Mouse (Mus musculus) MEL (cell line): ENCODE data around the gene Cntd1. TPM values are rescaled to one million over a fixed set of nuclear protein-coding genes. Genes with fewer than 3 reads are reported as not detected.

Experiments used
- DNase-seq: peaks from one replicate; pipeline ENCODE4 v3.0.0; 2011; ENCODE audit warnings: low read depth, low spot score
- H3K27ac ChIP-seq: 2 replicates; pipeline ENCODE4 v1.5.1; 2012; ENCODE audit warnings: low read depth, mild to moderate bottlenecking, control low read depth, low read length, moderate library complexity; ENCODE audit not compliant: control insufficient read depth
- H3K27me3 ChIP-seq, 2 experiments: fragments of 150-350 bp in 1 of 2; sonication (generic) in 1 of 2; 2 replicates each; pipeline ENCODE4 v1.6.1; 2012; ENCODE audit warnings: low read length in 2 of 2, mild to moderate bottlenecking in 2 of 2, improper control_type of control experiment in 1 of 2, moderate library complexity in 1 of 2; ENCODE audit not compliant: insufficient read depth in 2 of 2, control insufficient read depth in 1 of 2
- H3K36me3 ChIP-seq, 2 experiments: 2 replicates each; pipeline ENCODE4 v1.6.1; 2012 to 2014; ENCODE audit warnings: low read length in 2 of 2, improper control_type of control experiment in 1 of 2, inconsistent platforms in 1 of 2, mild to moderate bottlenecking in 1 of 2; ENCODE audit not compliant: insufficient read depth in 2 of 2, control insufficient read depth in 1 of 2
- H3K4me1 ChIP-seq, 2 experiments: fragments of 150-350 bp in 1 of 2; sonication (generic) in 1 of 2; 2 replicates each; pipeline ENCODE4 v1.6.1; 2012; ENCODE audit warnings: low read length in 2 of 2, improper control_type of control experiment in 1 of 2, mild to moderate bottlenecking in 1 of 2; ENCODE audit not compliant: insufficient read depth in 2 of 2, control insufficient read depth in 1 of 2
- H3K4me3 ChIP-seq, 2 experiments: fragments of 150-350 bp in 1 of 2; sonication (generic) in 1 of 2; 2 replicates each; pipeline ENCODE4 v1.5.1; 2012; ENCODE audit warnings: low read depth in 2 of 2, low read length in 2 of 2, mild to moderate bottlenecking in 2 of 2, moderate library complexity in 2 of 2, control low read depth in 1 of 2, improper control_type of control experiment in 1 of 2; ENCODE audit not compliant: control insufficient read depth in 1 of 2, insufficient read depth in 1 of 2
- H3K79me2 ChIP-seq: 2 replicates; pipeline ENCODE4 v1.6.1; 2012; ENCODE audit warnings: mild to moderate bottlenecking, low read length, moderate library complexity; ENCODE audit not compliant: control insufficient read depth, poor library complexity, insufficient read depth
- H3K9ac ChIP-seq: 2 replicates; pipeline ENCODE4 v1.6.1; 2012; ENCODE audit warnings: low read depth, mild to moderate bottlenecking, control low read depth, low read length, moderate library complexity; ENCODE audit not compliant: control insufficient read depth, poor library complexity, severe bottlenecking
- H3K9me3 ChIP-seq: fragments of 150-350 bp; sonication (generic); replicated peaks from 2 replicates; pipeline ENCODE4 v1.6.1; 2012; ENCODE audit warnings: mild to moderate bottlenecking, low read length, improper control_type of control experiment, moderate library complexity; ENCODE audit not compliant: insufficient read depth
- BHLHE40 ChIP-seq: IDR thresholded peaks from 2 replicates; pipeline ENCODE4 v1.6.1; 2012; ENCODE audit warnings: low read depth, mild to moderate bottlenecking, inconsistent platforms, low read length, improper control_type of control experiment, borderline replicate concordance
- CTCF ChIP-seq, 3 experiments: IDR thresholded peaks in 2 of 3; conservative IDR thresholded peaks in 1 of 3; 2 replicates each; pipeline ENCODE4 v1.5.1; 2011 to 2012; ENCODE audit warnings: low read length in 3 of 3, low read depth in 2 of 3, mild to moderate bottlenecking in 2 of 3, improper control_type of control experiment in 1 of 3, inconsistent platforms in 1 of 3, mixed read lengths in 1 of 3, moderate library complexity in 1 of 3; ENCODE audit not compliant: control insufficient read depth in 1 of 3, insufficient read depth in 1 of 3, poor library complexity in 1 of 3, severe bottlenecking in 1 of 3
- EP300 ChIP-seq, 2 experiments: IDR thresholded peaks; 2 replicates each; pipeline ENCODE4 v1.6.1; 2011; ENCODE audit warnings: improper control_type of control experiment in 2 of 2, low read length in 2 of 2, low read depth in 1 of 2, mild to moderate bottlenecking in 1 of 2
- ETS1 ChIP-seq: IDR thresholded peaks from 2 replicates; pipeline ENCODE4 v1.6.1; 2012; ENCODE audit warnings: low read depth, mild to moderate bottlenecking, inconsistent platforms, low read length, improper control_type of control experiment, moderate library complexity
- GATA1 ChIP-seq: IDR thresholded peaks from 2 replicates; pipeline ENCODE4 v1.6.1; 2011; ENCODE audit warnings: low read depth, low read length, improper control_type of control experiment
- JUND ChIP-seq: IDR thresholded peaks from 2 replicates; pipeline ENCODE4 v1.6.1; 2011; ENCODE audit warnings: low read depth, mild to moderate bottlenecking, improper control_type of control experiment, low read length
- MAFK ChIP-seq: IDR thresholded peaks from 2 replicates; pipeline ENCODE4 v1.6.1; 2011; ENCODE audit warnings: low read depth, mild to moderate bottlenecking, low read length, improper control_type of control experiment, borderline replicate concordance
- MAX ChIP-seq: IDR thresholded peaks from 2 replicates; pipeline ENCODE4 v1.6.1; 2011; ENCODE audit warnings: low read length, improper control_type of control experiment
- MAZ ChIP-seq: IDR thresholded peaks from 2 replicates; pipeline ENCODE4 v1.6.1; 2012; ENCODE audit warnings: low read depth, mild to moderate bottlenecking, inconsistent platforms, low read length, improper control_type of control experiment
- MEF2A ChIP-seq: IDR thresholded peaks from 2 replicates; pipeline ENCODE4 v1.6.1; 2014; ENCODE audit warnings: low read depth, mild to moderate bottlenecking, inconsistent platforms, low read length, improper control_type of control experiment; ENCODE audit not compliant: poor library complexity, insufficient replicate concordance, severe bottlenecking; ENCODE audit errors: extremely low read depth
- MXI1 ChIP-seq: IDR thresholded peaks from 2 replicates; pipeline ENCODE4 v1.6.1; 2011; ENCODE audit warnings: mild to moderate bottlenecking, low read depth, low read length, improper control_type of control experiment
- MYB ChIP-seq: IDR thresholded peaks from 2 replicates; pipeline ENCODE4 v1.6.1; 2011; ENCODE audit warnings: mild to moderate bottlenecking, low read depth, low read length, improper control_type of control experiment
- POLR2AphosphoS2 ChIP-seq: IDR thresholded peaks from 2 replicates; pipeline ENCODE4 v1.6.1; 2011; ENCODE audit warnings: low read length, improper control_type of control experiment
- POLR2AphosphoS5 ChIP-seq: IDR thresholded peaks from 2 replicates; pipeline ENCODE4 v1.6.1; 2012; ENCODE audit warnings: low read depth, borderline replicate concordance, mild to moderate bottlenecking, inconsistent platforms, low read length, moderate library complexity, mixed read lengths
- RAD21 ChIP-seq: IDR thresholded peaks from 2 replicates; pipeline ENCODE4 v1.6.1; 2011; ENCODE audit warnings: mild to moderate bottlenecking, low read depth, low read length, improper control_type of control experiment
- SMC3 ChIP-seq: IDR thresholded peaks from 2 replicates; pipeline ENCODE4 v1.6.1; 2011; ENCODE audit warnings: low read depth, low read length, improper control_type of control experiment
- TAL1 ChIP-seq: IDR thresholded peaks from 2 replicates; pipeline ENCODE4 v1.6.1; 2012; ENCODE audit warnings: mild to moderate bottlenecking, inconsistent platforms, low read length, moderate library complexity, mixed read lengths
- TCF12 ChIP-seq: IDR thresholded peaks from 2 replicates; pipeline ENCODE4 v1.6.1; 2014; ENCODE audit warnings: low read depth, mild to moderate bottlenecking, inconsistent platforms, low read length, improper control_type of control experiment, moderate library complexity
- USF1 ChIP-seq: IDR thresholded peaks from 2 replicates; pipeline ENCODE4 v1.6.1; 2014; ENCODE audit warnings: low read depth, mild to moderate bottlenecking, inconsistent platforms, low read length, improper control_type of control experiment, moderate library complexity
- ZNF384 ChIP-seq: IDR thresholded peaks from 2 replicates; pipeline ENCODE4 v1.6.1; 2012; ENCODE audit warnings: low read depth, mild to moderate bottlenecking, inconsistent platforms, low read length, improper control_type of control experiment
- polyA plus RNA-seq, 2 experiments: library from polyadenylated mRNA; stranded (reverse) in 1 of 2; unstranded in 1 of 2; fragments of >175 nt in 1 of 2; fragments of >200 nt in 1 of 2; gene quantifications; 2 replicates each; pipeline versions ENCODE4 v1.2.1 to v1.2.4; 2012; ENCODE audit warnings: low replicate concordance in 2 of 2, low read depth in 1 of 2; ENCODE audit not compliant: insufficient read length in 2 of 2, insufficient read depth in 1 of 2, missing spikeins in 1 of 2
- total RNA-seq: library from RNA; depleted of rRNA; stranded (reverse); fragments of 300-350 nt; gene quantifications from 2 replicates; pipeline ENCODE4 v1.2.3, GENCODE M21; 2012

The Cntd1 gene
- total and polyA plus RNA-seq, 3 experiments: 0.84 to 2.4 TPM; not detected in 1

GRCm38 (mm10) chr11:101291231-101291630 lies 12.4 kb downstream of the Cntd1 start:
- H3K79me2 ChIP-seq: no peaks in the 10 kb centered on the region
- no peak for TF ChIP-seq EP300 (IDR thresholded peaks at IDR 0.05; ENCODE audit: low read depth in 1 of 2, low read length in 2 of 2)
- no peak for TF ChIP-seq TCF12
- H3K9ac ChIP-seq: no peak overlapping the region
- H3K4me1 ChIP-seq: no peaks in the 10 kb centered on the region
- H3K27ac ChIP-seq: no peak overlapping the region
- DNase-seq: no peak
- no peaks in the 10 kb centered on the region for H3K27me3 ChIP-seq
- peaks cover 0 to 23% of the 10 kb centered on the region in 2 experiments; a peak in 2 of 4 replicates for H3K36me3 ChIP-seq
- H3K9me3 ChIP-seq: no peaks in the 10 kb centered on the region
- H3K4me3 ChIP-seq: no peak overlapping the region

- H3K4me3 ChIP-seq: no peak overlapping the region
- TF ChIP-seq ZNF384 (no peak), POLR2AphosphoS2 (no peak), BHLHE40 (no peak), MAZ (no peak), MXI1 (no peak), GATA1 (no peak), MEF2A (no peak), USF1 (no peak), JUND (no peak)
- TF ChIP-seq, all 39 proteins: peak for 0
These were observed 16.4 kb downstream of the Cntd1 start for GRCm38 (mm10) chr11:101295191-101295590.

GRCm38 (mm10) chr11:101300881-101301280 lies 22.1 kb downstream of the Cntd1 start:
- no peak overlapping the region for H3K27ac ChIP-seq
- H3K9ac ChIP-seq: peak overlapping the region; percentile 84
- H3K9me3 ChIP-seq: no peaks in the 10 kb centered on the region
- H3K4me3 ChIP-seq: peak overlapping the region; percentile 80
- DNase-seq: peak; percentile 74
- H3K27me3 ChIP-seq: no peaks in the 10 kb centered on the region
- H3K36me3 ChIP-seq: peaks cover 9 to 15% of the 10 kb centered on the region in 2 experiments
- peak; percentile 42 for TF ChIP-seq RAD21
- TF ChIP-seq TCF12: no peak
- TF ChIP-seq MAZ: no peak
- no peak for TF ChIP-seq POLR2AphosphoS5
- TF ChIP-seq USF1: no peak
- TF ChIP-seq ETS1: no peak
- no peak for TF ChIP-seq MAX
- peak; percentile 58 for TF ChIP-seq SMC3
- no peak for TF ChIP-seq MAFK
- TF ChIP-seq BHLHE40: no peak
- no peak for TF ChIP-seq JUND
- TF ChIP-seq MYB: no peak
- no peak for TF ChIP-seq TAL1
- no peak for TF ChIP-seq MXI1
- TF ChIP-seq CTCF (IDR thresholded peaks at IDR 0.05 in 2 of 3, conservative IDR thresholded peaks at IDR 0.05 in 1 of 3; ENCODE audit: control insufficient read depth in 1 of 3, insufficient read depth in 1 of 3, low read depth in 2 of 3, low read length in 3 of 3, poor library complexity in 1 of 3, severe bottlenecking in 1 of 3): peak; percentile 58 to 71 (median 70)
- peaks cover 29% of the 10 kb centered on the region for H3K79me2 ChIP-seq
- H3K4me1 ChIP-seq: peaks cover 5 to 17% of the 10 kb centered on the region in 2 experiments

More at GRCm38 (mm10) chr11:101295191-101295590, 16.4 kb downstream of the Cntd1 start:
- Histone ChIP-seq H3K9ac (no peak overlapping the region), H3K9me3 (no peaks in the 10 kb centered on the region), H3K36me3 (peaks cover 1 to 14% of the 10 kb centered on the region in 2 experiments), H3K4me1 (peaks cover under 1% of the 10 kb centered on the region in 2 experiments; a peak in 2 of 4 replicates), H3K27ac (no peak overlapping the region), H3K79me2 (peaks cover 10% of the 10 kb centered on the region), H3K27me3 (no peaks in the 10 kb centered on the region)
- DNase-seq: no peak
